Mouse (Mus musculus): ENCODE measurements at regions not wholly inside any gene's neighbourhood (a gene's known extent, or its start where the extent isn't known, plus 50 kb on each side); places are given as distances from the start of the nearest gene placed in this dataset.

DNA sequence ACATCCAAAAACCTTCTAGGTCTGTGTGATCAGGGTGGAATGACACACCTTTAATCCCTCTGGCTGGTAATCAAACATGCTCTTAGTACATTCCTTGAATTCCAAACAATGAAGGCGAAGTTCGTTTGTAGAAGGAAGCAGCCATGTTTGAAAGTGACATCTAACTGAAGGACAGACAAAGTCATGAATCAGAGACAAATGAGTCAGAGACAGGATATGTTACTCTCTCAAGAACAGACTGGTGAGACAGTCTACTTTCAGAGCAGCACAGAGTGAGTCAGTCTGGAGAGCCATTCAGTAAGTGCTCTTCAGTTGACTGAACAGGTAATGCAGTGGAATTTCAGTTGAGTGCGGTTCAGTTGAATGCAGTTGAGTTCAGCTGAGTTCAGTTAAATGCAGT lies 150.4 kb downstream of the Cpe start:
- no peak for DNase-seq

DNA sequence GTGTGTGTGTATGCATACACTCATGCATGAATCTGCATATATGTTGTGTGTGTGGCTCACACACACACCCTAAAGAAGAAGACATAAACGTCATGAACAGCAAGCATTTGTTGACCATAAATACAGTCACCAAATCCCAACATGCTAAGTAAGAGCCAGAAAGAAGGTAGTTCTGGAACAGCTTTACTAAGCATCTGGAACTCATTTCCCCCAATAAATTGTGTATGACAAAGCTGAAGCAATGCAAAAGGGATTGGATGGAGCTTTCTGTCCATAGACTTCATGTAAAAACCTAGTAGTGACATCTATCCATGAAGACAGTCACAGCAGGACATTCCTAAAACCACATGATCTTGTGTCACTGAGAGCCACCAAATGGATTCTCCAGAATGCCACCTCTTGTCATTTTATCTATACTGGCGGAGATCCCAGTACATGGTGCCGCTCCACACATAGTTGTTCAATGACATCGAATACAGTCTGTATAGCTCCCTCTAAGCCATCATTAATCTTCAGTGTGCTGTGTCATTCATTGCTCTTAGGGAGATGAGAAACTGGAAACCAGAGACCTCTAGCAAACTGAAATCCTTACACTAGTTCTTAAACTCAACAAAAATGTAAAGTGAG lies 152.9 kb downstream of the Cpe start:
- no peak for DNase-seq

DNA sequence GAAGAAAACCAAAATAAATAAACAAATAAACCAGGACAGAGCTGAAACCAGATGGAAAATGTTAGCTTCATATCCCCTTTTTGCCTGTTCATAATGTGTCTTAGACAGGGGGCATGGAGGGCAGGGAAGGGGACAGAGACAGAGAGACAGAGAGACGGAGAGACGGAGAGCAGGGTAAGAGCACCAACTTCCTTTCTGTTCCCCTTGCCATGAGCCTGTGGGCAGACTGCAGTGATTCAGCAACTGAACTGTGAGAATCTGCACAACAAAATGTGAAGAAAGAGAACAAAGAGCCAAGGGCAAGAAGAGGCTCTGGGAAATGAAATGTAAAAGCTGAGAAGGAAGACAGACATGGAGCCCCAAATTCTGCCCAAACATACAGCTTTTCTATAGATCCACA lies 161.1 kb downstream of the Cpe start:
- no peak for DNase-seq

DNA sequence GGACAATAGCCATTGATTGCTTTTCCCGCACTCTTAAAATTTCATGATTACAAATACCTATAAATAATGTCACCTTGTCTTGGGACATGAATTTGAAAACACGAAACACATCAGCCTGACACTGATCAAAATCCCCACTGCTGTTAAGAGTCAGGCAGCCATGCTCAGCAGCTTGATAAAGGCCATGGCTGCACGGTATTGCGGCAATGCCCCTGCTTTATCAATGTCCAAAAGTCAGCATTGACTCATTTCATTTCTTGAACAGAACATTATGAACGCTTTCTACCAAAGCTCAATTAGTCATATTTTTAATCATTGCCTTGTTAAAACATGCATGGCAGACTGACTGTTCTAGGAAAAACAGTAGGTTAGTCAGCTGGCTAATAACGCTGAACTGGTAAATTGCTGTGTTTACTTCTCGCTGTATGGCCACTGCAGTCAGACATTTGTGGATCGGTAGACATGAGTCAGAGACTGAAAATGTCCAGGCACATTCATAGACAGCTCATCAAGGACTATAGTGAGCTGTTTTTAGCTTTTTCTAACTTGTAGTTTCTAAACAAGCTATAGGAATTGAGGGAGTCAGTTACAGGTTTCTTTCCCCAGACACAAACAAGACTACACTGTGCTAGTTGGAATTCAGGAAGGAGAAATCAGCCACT lies 170.3 kb downstream of the Cpe start:
- no peak for DNase-seq

DNA sequence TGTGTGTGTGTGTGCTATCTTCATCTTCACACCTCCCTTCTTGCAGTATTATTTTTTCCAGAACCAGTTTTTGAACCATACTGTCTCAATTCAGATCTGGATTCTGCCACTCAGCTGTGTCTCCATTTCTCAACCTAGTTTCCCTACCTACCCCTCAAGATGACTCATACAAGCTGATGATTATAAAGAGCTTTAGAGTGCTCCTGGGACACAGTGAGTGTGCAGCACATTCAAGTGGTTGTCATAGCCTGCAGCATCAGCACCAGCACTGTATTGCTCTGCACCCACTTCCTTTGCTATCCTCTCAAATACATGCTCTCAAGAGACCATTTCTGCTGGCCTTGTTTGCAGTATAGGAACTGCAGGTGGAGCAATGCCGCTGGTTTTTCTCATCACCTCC lies 173.2 kb downstream of the Cpe start:
- no peak for DNase-seq

DNA sequence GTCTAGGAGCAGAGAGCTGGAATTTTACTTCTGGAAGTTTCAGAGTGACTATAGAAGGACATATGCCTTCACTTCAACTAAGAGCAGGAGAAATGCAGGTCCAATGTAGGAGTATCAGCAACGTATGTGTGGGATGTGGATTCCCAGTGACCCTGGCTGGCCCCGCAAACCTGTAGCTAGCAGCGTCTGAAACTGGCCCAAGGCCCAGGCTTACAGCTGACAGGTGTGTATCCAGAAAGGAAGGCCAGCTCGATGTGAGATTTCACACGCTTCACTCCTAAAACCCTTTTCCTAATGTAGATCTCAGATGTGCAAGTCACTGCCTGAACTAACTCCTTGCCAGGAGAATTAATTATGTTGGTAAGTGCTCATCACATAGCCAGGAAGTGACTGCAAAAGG lies 176.9 kb downstream of the Cpe start:
- peak; percentile 3 for DNase-seq

DNA sequence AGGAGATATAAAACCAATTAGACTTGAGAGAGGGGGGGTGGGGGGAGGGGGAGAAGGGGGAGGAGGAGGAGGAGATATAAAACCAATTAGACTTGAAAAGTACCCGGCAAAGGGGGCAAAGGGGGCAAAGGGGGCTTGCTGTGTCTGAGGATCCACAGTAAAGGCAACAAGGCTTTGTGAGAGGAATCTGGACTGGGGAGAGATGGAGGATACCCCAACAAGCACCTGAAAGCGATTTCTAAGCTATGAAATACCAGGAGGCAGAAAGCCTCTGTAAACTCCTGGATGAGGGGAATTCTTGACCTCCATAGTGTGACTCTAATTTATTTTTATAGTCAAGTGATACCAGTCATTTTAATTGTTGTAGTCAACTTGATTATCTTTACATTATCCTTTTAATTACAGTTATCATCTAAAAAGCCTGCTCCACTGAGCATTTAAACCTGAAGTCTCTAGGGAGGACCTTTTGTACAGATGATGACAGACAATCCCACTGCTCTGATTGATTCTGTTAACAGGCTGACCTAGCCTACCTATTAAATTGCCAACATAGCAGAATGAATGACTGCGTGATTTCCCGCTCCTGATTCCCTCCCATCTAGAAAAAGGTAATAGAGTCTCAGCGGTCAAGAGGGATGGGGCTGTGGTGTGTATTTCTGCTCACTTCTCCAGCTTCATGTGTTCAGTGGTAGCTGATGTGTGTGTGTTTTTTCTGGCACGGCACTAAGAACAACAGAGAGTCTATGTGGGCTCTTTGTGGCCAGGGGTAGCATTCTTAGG lies 195.4 kb downstream of the Cpe start:
- no peak for DNase-seq

DNA sequence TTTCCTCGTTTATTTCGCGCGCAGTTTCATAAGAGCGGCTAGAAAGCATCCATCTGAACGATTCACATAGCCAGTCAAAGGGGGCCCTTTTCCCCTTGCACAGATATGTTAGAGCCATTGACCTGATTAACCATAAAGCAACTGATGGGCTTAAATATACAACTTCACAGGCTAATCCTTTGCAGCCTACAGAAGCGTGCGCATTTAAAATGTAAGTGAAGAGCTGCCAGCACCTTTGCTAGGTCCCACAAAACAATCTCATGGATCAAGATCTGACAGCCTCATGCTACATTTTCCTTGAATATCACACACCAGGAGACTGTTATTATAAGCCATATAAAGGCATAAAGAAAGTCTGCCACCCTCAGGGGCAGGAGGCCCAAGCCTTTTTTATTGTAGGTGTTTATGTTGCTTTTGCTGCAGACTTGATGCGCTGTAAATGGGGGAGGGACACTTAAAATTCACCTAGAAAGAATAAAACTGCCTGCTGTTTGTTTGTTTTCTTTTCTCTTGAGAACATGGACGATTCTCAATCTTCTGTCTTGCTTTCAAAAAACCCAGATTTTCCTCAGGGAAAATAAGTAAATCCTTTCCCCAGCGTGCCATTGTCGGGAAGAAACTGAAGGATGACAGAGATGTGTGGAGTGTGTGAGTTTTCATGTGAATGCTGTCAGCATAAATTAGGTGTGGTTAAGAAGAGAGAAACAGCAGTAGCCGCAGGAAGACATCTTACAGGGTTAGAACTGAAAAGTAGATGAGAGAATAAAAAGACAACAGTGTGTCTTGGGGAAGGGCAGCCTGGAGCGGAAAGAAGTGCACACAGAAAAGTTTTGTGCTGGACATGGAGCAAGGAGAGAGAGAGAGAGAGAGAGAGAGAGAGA lies 196.3 kb downstream of the Cpe start:
- DNase-seq, result no peak

DNA sequence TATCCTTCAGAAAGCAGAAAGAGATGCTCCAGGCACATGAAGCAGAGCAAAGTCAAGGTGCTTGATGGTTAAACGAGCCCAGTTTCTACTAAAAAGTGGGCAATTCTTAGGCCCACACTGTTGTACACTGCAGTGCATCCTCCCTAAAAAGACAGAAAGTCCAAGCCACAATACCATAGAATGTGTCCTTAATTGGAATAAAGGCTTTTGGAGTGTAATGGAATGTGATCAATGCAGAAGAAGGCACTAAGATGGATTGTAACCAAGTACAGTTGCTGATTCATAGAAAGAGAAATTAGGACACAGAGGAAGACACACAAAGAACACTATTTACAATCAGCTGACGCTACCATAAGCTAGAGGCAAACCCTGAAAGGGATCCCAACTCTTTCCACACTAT lies 201.3 kb downstream of the Cpe start:
- DNase-seq, result no peak

DNA sequence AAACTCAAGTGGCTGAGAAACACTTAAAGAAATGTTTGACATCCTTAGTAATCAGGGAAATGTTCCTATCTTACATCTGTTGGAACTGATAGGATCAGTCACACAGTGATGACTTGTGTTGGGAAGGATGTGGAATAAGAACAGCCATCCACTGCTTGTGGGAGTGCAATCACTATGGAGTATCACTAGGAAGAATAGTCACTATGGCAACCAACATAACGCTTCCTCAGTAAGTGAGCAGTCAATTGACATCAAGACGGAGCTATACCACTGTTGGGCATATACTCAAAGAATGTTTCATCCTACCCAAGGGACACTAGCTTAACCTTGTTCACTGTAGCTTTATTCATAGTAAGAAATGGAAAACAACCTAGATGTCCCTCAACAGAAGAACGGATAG lies 204.8 kb downstream of the Cpe start:
- no peak for DNase-seq

DNA sequence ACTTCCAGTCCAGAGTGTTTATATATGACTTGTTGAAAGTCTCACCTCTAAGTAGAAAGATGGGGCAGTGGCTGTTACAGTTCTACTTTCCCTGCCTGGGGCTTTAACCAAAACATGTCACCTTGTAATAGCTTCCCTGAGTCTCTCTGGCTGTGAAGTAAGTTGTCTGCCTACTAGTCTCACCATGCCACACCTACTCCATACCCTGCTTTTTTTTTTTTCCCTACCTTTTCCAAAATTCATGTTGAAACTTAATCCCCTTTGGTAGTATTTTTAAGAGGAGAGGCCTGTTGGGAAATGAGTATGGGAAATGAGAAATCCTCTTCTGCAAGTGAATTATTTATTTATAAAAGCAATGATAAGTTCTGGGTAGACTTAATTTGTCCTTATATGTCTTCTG lies 219.6 kb downstream of the Cpe start:
- DNase-seq, result no peak

DNA sequence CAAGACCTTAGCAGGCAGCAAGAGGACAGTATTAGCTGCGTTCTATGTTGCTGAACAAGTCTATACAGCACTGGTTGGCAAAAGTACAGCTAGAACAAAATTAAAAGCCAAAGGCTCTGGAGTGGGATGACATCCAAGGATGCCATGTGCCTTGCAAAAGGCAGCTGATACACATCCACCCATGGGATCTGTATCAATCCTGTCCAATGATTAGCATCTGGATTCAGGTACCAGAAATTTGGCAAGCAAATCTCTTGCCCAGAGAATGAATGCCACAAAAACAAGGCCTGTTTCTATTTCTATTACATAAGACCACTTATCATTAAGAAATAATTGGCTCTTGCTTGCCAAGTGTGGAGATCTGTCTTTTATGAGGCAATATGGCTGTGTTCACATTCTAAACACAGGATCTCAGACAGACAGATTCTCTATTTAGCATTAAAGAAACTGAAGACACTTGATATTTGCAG lies 220.0 kb downstream of the Cpe start:
- no peak for DNase-seq

DNA sequence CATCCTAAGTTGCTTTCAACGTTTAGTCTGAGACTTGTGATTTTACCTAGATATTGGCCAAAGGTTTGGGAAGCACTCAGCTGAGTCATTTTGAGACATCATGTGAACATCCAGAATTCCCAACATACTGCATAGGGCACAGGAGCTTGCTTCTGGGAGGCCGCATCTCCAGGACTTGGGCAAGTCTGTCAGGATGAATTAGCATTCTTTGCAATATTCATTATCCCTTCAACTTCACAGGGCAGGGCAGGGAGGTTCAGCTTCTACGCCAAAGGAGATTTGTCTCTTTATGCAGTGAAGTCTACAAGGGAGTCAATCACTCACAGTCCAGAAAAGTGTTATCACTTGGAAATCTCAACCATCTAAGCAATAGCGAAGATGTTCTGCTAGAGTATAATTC lies 231.7 kb downstream of the Cpe start:
- no peak for DNase-seq

DNA sequence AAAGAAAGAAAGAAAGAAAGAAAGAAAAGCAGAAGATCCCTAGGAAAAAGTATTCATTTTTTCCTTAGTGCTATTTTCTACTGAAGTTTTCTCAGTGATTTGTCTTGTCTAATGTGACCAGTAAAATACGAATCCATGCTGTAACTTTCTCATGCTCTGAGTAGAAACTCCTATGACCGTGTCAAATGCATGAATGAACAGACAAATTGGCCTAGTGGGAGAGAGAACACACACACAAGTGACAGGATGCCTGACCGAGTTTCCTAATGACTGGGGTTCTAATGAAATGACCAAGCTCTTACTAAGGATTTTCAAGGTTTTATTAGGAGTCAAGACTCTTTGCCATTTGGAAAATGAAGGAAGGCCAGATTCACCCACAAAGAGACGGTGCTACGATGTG lies 235.9 kb downstream of the Cpe start:
- DNase-seq, result no peak

DNA sequence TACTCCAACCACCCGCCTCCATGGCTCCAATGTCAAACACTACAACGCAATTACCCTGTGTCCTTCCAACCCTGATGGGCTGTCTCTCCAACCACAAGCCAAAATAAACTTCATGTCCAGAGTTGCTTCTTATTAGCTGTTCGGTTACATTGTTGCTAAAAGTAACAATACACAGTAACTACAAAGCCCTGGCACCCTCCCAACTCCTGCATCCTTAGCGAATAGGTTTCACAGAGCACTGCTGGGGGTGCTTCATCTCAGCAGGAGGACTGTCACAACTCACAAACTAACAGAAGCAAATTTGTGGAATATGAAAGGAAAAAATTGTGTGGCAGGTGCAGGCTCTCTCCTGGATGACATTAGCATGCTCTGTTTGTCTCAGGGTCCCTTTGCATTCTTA lies 238.1 kb downstream of the Cpe start:
- no peak for DNase-seq

DNA sequence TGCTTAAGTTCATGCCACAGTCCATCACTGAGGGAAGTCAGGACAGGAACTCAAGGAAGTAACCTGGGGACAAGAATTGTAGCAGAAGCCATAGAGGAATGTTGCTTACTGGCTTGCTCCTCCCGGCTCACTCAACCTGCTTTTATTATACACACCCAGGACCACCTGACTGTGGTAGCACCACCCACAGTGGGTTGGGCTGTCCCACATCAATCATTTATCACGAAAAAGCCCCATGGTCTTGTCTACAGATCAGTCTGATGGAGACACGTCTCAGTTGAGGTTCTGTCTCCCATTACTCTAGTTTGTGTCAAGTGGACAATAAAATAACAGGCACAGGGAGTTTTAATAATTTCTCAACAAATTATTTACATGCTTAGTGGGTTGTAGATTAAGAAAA lies 239.3 kb upstream of the Tll1 start:
- no peak for DNase-seq

DNA sequence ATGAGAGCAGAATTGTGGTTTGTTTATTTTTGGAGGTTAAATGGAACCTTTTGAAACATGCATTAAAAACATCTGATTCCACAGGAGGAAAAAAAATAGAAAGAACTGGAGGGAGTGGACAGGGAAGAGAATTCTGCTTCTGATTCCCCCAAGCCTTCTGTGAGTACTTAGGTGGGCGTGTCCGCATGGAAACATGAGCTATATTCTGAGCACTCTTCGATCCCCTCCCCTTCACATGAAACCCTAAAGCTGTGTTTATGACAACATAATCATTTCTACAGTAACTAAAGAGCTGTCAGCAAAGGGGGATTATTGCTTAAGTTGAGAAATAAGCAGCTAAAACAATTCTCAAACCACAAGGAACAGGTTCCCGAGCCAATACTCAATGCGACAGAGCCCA lies 238.4 kb upstream of the Tll1 start:
- DNase-seq, result no peak

DNA sequence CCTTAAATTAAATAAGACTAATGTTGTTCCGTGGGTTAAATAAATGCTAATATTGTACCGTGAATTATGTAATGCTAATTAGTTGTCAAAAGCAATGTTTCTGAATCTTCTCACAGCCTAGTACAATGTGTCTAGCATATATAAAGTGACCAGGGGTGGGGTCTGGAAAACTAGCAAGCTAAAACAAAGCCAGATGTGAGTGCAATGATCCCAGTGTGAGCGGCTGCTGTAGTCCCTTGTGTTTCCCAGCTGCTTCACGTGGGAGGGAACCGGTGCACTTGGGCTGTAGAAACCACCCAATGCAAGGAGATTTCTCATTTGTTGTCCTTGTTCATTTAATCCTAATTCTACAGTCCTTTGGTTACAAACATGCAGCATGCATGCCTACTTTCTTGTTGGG lies 232.4 kb upstream of the Tll1 start:
- no peak for DNase-seq

DNA sequence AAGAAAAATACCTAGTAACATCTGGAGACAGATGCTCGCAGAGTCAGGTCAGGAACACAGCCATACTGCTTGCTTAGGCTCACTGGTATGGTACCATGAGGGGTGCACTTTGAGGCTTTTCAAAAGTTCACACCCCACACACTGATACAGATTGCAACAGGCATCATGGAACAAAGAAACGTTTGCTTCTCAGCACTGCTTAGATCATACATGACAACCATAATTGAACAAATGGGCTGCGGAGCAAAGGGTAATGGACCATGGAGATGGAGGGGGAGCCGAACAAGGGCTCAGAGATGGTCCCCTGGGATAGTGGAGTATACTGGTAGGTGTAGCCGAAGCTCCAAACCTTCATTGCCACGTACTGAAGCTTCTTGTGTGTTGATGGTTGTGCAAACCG lies 228.6 kb upstream of the Tll1 start:
- DNase-seq, result no peak

DNA sequence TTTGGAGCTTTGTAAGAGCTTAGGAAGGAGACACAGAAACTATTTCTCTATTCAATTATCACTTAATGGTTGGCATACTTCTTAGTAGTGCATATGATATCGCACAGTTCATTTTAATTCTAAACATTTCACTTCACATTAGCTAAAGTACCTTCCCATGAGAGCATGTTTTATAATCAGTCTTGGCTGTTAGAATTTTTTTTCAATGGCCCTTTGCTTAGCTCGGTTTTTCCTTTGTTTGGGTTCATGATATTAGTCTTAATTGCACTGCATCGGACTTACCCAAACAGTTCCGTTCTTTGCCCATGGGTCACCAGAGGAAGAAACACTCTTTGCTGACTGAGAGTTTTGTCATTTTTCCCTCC lies 216.8 kb upstream of the Tll1 start:
- DNase-seq, result no peak

DNA sequence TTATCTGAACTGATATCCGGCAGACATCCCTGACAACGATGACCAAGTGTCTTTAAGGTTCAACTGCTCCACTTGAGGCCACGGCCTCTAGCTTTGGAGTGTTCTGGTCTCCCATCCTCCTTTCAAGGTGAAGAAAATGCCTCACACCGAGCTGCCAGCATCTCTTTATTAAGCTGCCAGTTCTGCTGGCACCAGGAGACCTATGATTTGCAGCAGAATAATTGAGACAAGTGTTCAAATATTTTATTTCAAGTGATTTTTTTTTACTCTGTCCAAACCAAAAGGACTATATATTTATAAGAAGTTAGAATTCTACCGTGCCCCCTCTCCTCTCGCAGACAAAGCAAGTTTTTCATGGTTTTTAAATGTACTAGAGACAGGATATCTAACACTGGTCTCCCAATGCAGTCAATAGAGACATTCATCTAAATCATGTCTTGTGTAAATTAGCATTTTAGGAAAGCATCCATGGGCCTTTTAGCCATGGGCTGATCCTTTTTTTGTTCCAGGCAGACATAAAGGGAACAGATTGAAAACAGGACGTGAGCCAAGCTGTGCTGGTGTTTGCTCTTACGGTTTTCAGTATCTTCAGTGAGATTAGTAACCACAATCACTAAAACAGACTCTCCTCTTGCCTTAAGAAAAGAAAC lies 216.3 kb upstream of the Tll1 start:
- no peak for DNase-seq

DNA sequence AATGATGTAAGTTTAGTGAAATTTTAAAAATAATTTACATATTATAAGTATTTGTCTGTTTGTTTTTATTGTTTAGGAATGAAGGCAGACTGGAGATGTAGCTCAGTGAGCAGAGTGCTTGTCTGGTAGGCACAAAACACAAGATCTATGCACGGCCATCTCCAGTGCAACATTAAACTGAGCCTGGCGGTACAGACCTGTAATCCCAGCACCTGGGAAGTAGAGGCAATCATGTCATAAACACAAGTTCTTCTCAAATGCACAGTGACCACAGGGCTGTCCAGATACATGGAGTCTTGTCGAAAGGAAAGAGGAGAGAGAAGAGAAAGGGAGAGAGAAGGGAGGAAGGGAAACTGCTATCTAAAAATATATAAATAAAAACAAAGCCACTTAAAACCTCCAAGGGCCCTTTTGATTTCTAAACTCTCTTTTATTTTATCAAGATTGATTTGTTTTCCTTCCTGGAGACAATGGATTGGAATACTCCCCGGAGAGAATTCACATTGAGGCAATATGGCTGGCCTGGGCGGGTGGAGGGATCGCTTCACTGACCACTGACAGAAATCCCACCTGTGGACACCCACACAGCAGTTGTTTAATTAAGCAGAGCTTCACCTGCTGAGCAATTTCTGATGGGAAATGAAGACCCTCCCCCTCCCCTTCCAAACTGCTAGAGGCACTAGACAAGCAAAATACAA lies 215.6 kb upstream of the Tll1 start:
- no peak for DNase-seq

Measured in kidney, adult 18-20 months (tissue).